Mouse (Mus musculus) hindbrain, embryonic 16.5 days (tissue): Measurements from ENCODE around the gene Gm21983. TPM values are rescaled to one million over a fixed set of nuclear protein-coding genes. Genes with fewer than 3 reads are reported as not detected.

Source experiments
- ATAC-seq: fragments of 200-750 bp; cut with Nextera tagmentation; 2 replicates; pipeline ENCODE4 v1.8.0; 2017; ENCODE audit warnings: moderate TSS enrichment, moderate library complexity
- H3K27ac ChIP-seq: fragments of 300-500 bp; sonication (generic); 2 replicates; pipeline ENCODE4 v1.5.1; 2014; ENCODE audit warnings: low read depth, mild to moderate bottlenecking, control low read depth, low read length, moderate library complexity
- H3K27me3 ChIP-seq: fragments of 300-500 bp; sonication (generic); replicated peaks from 2 replicates; pipeline ENCODE4 v1.6.1; 2014; ENCODE audit warnings: low read length; ENCODE audit not compliant: control insufficient read depth, insufficient read depth
- H3K36me3 ChIP-seq: fragments of 300-500 bp; sonication (generic); 2 replicates; pipeline ENCODE4 v1.6.1; 2014; ENCODE audit warnings: mild to moderate bottlenecking, low read length, moderate library complexity, mixed read lengths; ENCODE audit not compliant: control insufficient read depth, insufficient read depth
- H3K4me1 ChIP-seq: fragments of 300-500 bp; sonication (generic); 2 replicates; pipeline ENCODE4 v1.6.1; 2014; ENCODE audit warnings: low read depth, low read length; ENCODE audit not compliant: control insufficient read depth, insufficient read depth
- H3K4me2 ChIP-seq: fragments of 300-500 bp; sonication (generic); 2 replicates; pipeline ENCODE4 v1.6.1; 2014; ENCODE audit warnings: mild to moderate bottlenecking, low read length, control low read depth, moderate library complexity
- H3K4me3 ChIP-seq: fragments of 300-500 bp; sonication (generic); 2 replicates; pipeline ENCODE4 v1.5.1; 2014; ENCODE audit warnings: mild to moderate bottlenecking, low read length, control low read depth, moderate library complexity
- H3K9ac ChIP-seq: fragments of 300-500 bp; sonication (generic); 2 replicates; pipeline ENCODE4 v1.6.1; 2014; ENCODE audit warnings: low read depth, mild to moderate bottlenecking, control low read depth, low read length, moderate library complexity
- H3K9me3 ChIP-seq: fragments of 300-500 bp; sonication (generic); 2 replicates; pipeline ENCODE4 v1.6.1; 2014; ENCODE audit warnings: mild to moderate bottlenecking, low read length, moderate library complexity; ENCODE audit not compliant: control insufficient read depth
- WGBS: fragments of 180-500 bp; shearing (Covaris S2); extraction: QIAGEN DNeasy Blood & Tissue Kit; methylation state at CpG from one replicate; pipeline ENCODE4 v1.1.7; 2014; 5-methylcytosine and 5-hydroxymethylcytosine counted together
- polyA plus RNA-seq: library from polyadenylated mRNA; unstranded; fragments of >200 nt; fragmentation: Nextera tagmentation; extraction: Ambion mirVana; gene quantifications from 2 replicates; pipeline ENCODE4 v1.2.1, GENCODE M21; 2015

Gm21983 gene
- polyA plus RNA-seq, 1 experiment from 2014 or later: not detected

- no peak for ATAC-seq
- Histone ChIP-seq H3K4me1 (peaks cover 20% of the 10 kb centered on the region), H3K9ac (no peak overlapping the region), H3K27me3 (no peaks in the 10 kb centered on the region), H3K9me3 (no peaks in the 10 kb centered on the region), H3K27ac (no peak overlapping the region), H3K4me2 (no peak overlapping the region), H3K36me3 (peaks cover 43% of the 10 kb centered on the region), H3K4me3 (no peak overlapping the region)
- WGBS: 90% methylated on average over 4 of the region's 4 CpGs
Observed at GRCm38 (mm10) chr7:27193731-27194130, 12.8 kb upstream of the Gm21983 start.

DNA sequence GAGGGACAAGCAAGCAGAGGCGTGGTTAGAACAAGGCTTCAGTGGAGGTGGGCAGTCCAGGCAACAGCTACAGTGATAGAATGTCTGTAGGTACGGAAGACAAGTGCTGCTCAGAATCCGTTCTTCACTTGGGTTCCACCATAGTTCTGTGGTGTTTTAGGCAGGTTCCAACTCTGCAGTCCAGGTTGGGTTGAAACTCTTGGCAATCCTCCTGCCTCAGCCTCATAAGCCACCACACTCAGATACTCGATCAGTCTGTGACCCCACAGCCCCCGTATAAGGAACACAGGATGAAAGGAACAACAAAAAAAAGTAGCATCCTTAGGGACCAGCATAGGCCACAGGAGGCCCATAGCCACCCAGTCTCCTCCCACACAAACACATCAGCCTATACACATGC is 11.5 kb upstream of the Gm21983 start:
- H3K27me3 ChIP-seq: no peaks in the 10 kb centered on the region
- whole genome bisulfite sequencing: 98% methylated on average over 5 of the region's 5 CpGs
- no peak overlapping the region for H3K4me2 ChIP-seq
- H3K9ac ChIP-seq: no peak overlapping the region
- no peak for ATAC-seq
- peaks cover 20% of the 10 kb centered on the region for H3K4me1 ChIP-seq
- peaks cover 52% of the 10 kb centered on the region for H3K36me3 ChIP-seq
- no peak overlapping the region for H3K4me3 ChIP-seq
- H3K9me3 ChIP-seq: no peaks in the 10 kb centered on the region
- no peak overlapping the region for H3K27ac ChIP-seq

GRCm38 (mm10) chr7:27189271-27189931 is 8.5 kb upstream of the Gm21983 start:
- no peak overlapping the region for H3K4me2 ChIP-seq
- no peak overlapping the region for H3K4me3 ChIP-seq
- ATAC-seq: no peak
- H3K27me3 ChIP-seq: no peaks in the 10 kb centered on the region
- H3K36me3 ChIP-seq: peaks cover 75% of the 10 kb centered on the region
- H3K27ac ChIP-seq: no peak overlapping the region
- no peak overlapping the region for H3K9ac ChIP-seq
- WGBS: 81% methylated on average over 10 of the region's 10 CpGs
- H3K4me1 ChIP-seq: peaks cover 10% of the 10 kb centered on the region
- no peaks in the 10 kb centered on the region for H3K9me3 ChIP-seq

- H3K4me1 ChIP-seq: no peaks in the 10 kb centered on the region
- ATAC-seq: no peak
- no peak overlapping the region for H3K9ac ChIP-seq
- H3K27ac ChIP-seq: no peak overlapping the region
- WGBS: 93% methylated on average over 5 of the region's 5 CpGs
- H3K4me2 ChIP-seq: no peak overlapping the region
- H3K4me3 ChIP-seq: no peak overlapping the region
- no peaks in the 10 kb centered on the region for H3K27me3 ChIP-seq
- no peaks in the 10 kb centered on the region for H3K9me3 ChIP-seq
- H3K36me3 ChIP-seq: peaks cover 57% of the 10 kb centered on the region
Observed at GRCm38 (mm10) chr7:27185986-27186385, 5.1 kb upstream of the Gm21983 start.

DNA sequence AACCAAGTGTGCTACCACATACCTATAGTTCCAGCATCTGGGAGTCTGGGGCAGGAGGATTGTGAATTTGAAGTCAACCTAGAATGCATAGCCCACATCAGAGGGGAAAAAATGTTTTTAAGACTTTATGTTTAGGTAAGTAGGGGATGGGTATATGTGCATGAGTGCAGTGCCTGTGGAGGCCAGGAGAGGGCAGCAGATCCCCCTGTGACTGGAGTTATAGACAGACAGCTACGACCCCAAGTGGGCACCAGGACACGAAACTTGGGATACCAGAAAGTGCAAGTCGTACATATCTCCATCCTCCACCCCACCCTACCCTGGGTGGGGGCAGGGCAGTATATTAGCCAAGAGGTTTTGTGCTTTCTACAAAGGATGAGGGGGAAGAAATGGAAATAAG is 4.1 kb upstream of the Gm21983 start:
- Histone ChIP-seq H3K36me3 (peaks cover 47% of the 10 kb centered on the region), H3K27me3 (no peaks in the 10 kb centered on the region), H3K4me2 (no peak overlapping the region), H3K9me3 (no peaks in the 10 kb centered on the region), H3K27ac (no peak overlapping the region), H3K9ac (no peak overlapping the region), H3K4me3 (no peak overlapping the region), H3K4me1 (no peaks in the 10 kb centered on the region)
- ATAC-seq: no peak
- WGBS: 59% methylated on average over 3 of the region's 3 CpGs

GRCm38 (mm10) chr7:27182498-27182897 is 1.6 kb upstream of the Gm21983 start:
- no peaks in the 10 kb centered on the region for H3K9me3 ChIP-seq
- no peak overlapping the region for H3K4me2 ChIP-seq
- H3K27ac ChIP-seq: no peak overlapping the region
- peaks cover 26% of the 10 kb centered on the region for H3K36me3 ChIP-seq
- no peaks in the 10 kb centered on the region for H3K27me3 ChIP-seq
- no peak overlapping the region for H3K4me3 ChIP-seq
- no peak overlapping the region for H3K9ac ChIP-seq
- ATAC-seq: no peak
- WGBS: 70% methylated on average over 1 of the region's 1 CpGs
- peaks cover 9% of the 10 kb centered on the region for H3K4me1 ChIP-seq

GRCm38 (mm10) chr7:27180036-27180435 is 850 bp downstream of the Gm21983 start:
- ATAC-seq: no peak
- Histone ChIP-seq H3K4me2 (peak overlapping the region; percentile 54; the same call in 1 of the 2 replicates), H3K4me3 (no peak overlapping the region)

DNA sequence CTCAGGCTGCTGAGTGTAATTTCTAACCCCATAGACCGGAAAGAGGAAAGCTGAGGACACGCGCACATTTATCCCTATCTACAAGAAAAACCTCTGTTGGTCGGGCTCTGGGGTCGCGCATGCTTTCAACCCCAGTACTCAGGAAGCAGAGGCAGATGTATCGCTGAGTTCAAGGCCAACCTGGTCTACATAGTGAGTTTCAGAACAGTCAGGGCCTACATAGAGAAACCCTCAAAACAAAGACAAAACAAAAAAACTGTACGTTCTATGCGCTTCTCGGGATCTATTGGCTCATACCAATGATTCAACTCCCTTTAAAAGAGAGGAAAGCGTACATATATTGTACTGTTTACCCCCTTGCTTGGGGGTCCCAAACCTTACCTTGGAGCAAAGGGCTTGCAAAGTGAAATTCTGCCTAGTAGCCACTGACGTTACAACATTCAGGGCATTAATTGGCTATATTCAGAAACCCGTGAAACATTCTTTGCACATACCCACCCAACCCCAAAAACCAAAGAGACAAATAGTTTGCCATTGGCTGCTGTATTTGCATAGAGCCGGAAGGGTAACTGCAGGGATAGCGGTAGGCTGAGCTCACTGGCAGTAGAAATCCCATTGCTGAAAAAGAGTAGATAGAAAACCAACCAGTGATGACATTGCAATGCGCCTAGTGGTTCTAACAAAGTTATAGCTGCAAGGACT is 1.5 kb downstream of the Gm21983 start:
- H3K4me1 ChIP-seq: peaks cover 9% of the 10 kb centered on the region
- H3K9me3 ChIP-seq: no peaks in the 10 kb centered on the region
- no peaks in the 10 kb centered on the region for H3K27me3 ChIP-seq
- WGBS: 47% methylated on average over 16 of the region's 16 CpGs
- no peak; the same call in 1 of the 2 replicates for ATAC-seq
- peaks cover 6% of the 10 kb centered on the region for H3K36me3 ChIP-seq
- peak overlapping the region; percentile 54 for H3K4me2 ChIP-seq
- H3K4me3 ChIP-seq: peak overlapping the region; percentile 77
- peak overlapping the region; percentile 81 for H3K27ac ChIP-seq
- H3K9ac ChIP-seq: peak overlapping the region; percentile 53; the same call in 1 of the 2 replicates

More at GRCm38 (mm10) chr7:27180036-27180435, 850 bp downstream of the Gm21983 start:
- peaks cover 9% of the 10 kb centered on the region for H3K4me1 ChIP-seq
- 0 out of 2 replicates have a peak overlapping the region, but pooled peaks have one; percentile 55 for H3K27ac ChIP-seq
- H3K27me3 ChIP-seq: no peaks in the 10 kb centered on the region
- no peak overlapping the region for H3K9ac ChIP-seq
- no peaks in the 10 kb centered on the region for H3K9me3 ChIP-seq
- WGBS: 32% methylated on average over 5 of the region's 5 CpGs
- peaks cover 9% of the 10 kb centered on the region for H3K36me3 ChIP-seq
